Mouse (Mus musculus): ENCODE measurements around the gene Atp11a.

The Atp11a gene

GRCm38 (mm10) chr8:12816412-12816811 is 59.6 kb downstream of the Atp11a start:
- no peak for DNase-seq (ENCODE audit: low spot score in 2 of 2)

- DNase-seq (ENCODE audit: low spot score in 2 of 2): no peak
Measured at GRCm38 (mm10) chr8:12822892-12823291, 66.1 kb downstream of the Atp11a start.

GRCm38 (mm10) chr8:12824562-12824961 is 67.7 kb downstream of the Atp11a start:
- no peak for DNase-seq (ENCODE audit: low spot score in 2 of 2)

- no peak for DNase-seq (ENCODE audit: low spot score in 2 of 2)
Measured at GRCm38 (mm10) chr8:12825236-12825635, 68.4 kb downstream of the Atp11a start.

GRCm38 (mm10) chr8:12825686-12826237 is 68.9 kb downstream of the Atp11a start:
- DNase-seq (ENCODE audit: low spot score in 2 of 2): no peak

GRCm38 (mm10) chr8:12827124-12827523 is 70.3 kb downstream of the Atp11a start:
- no peak for DNase-seq (ENCODE audit: low spot score in 2 of 2)

- DNase-seq (ENCODE audit: low spot score in 2 of 2): no peak
Measured at GRCm38 (mm10) chr8:12828298-12828697, 71.5 kb downstream of the Atp11a start.

- DNase-seq (ENCODE audit: low spot score in 2 of 2): no peak
Measured at GRCm38 (mm10) chr8:12829381-12829780, 72.6 kb downstream of the Atp11a start.

- no peak for DNase-seq (ENCODE audit: low spot score in 2 of 2)
Measured at GRCm38 (mm10) chr8:12831659-12832589, 75.1 kb downstream of the Atp11a start.

- no peak for DNase-seq (ENCODE audit: low spot score in 2 of 2)
Measured at GRCm38 (mm10) chr8:12833616-12834015, 76.8 kb downstream of the Atp11a start.

- DNase-seq (ENCODE audit: low spot score in 2 of 2): no peak
Measured at GRCm38 (mm10) chr8:12840834-12841233, 84.0 kb downstream of the Atp11a start.

- no peak for DNase-seq (ENCODE audit: low spot score in 2 of 2)
Measured at GRCm38 (mm10) chr8:12842342-12842995, 85.7 kb downstream of the Atp11a start.

GRCm38 (mm10) chr8:12844347-12844950 is 87.6 kb downstream of the Atp11a start:
- no peak for DNase-seq (ENCODE audit: low spot score in 2 of 2)

- DNase-seq (ENCODE audit: low spot score in 2 of 2): no peak
Measured at GRCm38 (mm10) chr8:12846447-12846846, 89.6 kb downstream of the Atp11a start.

GRCm38 (mm10) chr8:12851241-12851640 is 94.4 kb downstream of the Atp11a start:
- no peak for DNase-seq (ENCODE audit: low spot score in 2 of 2)

GRCm38 (mm10) chr8:12856038-12856437 is 99.2 kb downstream of the Atp11a start:
- DNase-seq (ENCODE audit: low spot score in 2 of 2): no peak

- no peak for DNase-seq (ENCODE audit: low spot score in 2 of 2)
Measured at GRCm38 (mm10) chr8:12863061-12863460, 106.2 kb downstream of the Atp11a start.

GRCm38 (mm10) chr8:12863608-12864007 is 106.8 kb downstream of the Atp11a start:
- no peak for DNase-seq (ENCODE audit: low spot score in 2 of 2)

GRCm38 (mm10) chr8:12865790-12866189 is 109.0 kb downstream of the Atp11a start:
- DNase-seq (ENCODE audit: low spot score in 2 of 2): no peak

GRCm38 (mm10) chr8:12869661-12870060 is 112.8 kb downstream of the Atp11a start:
- no peak for DNase-seq (ENCODE audit: low spot score in 2 of 2)

GRCm38 (mm10) chr8:12870656-12871055 is 113.8 kb downstream of the Atp11a start:
- no peak for DNase-seq (ENCODE audit: low spot score in 2 of 2)

GRCm38 (mm10) chr8:12871461-12871860 is 114.6 kb downstream of the Atp11a start:
- DNase-seq (ENCODE audit: low spot score in 2 of 2): no peak

Measured in frontal cortex, postnatal 14 days (tissue).